Mouse (Mus musculus) layer of hippocampus, adult 2 months (tissue): ENCODE results near the gene Armc12. TPM values are rescaled to one million over a fixed set of nuclear protein-coding genes. Genes with fewer than 3 reads are reported as not detected.

Experiments
- DNase-seq, 2 experiments: peaks; one replicate each; pipeline ENCODE4 v3.0.0; 2022; ENCODE audit warnings: low spot score in 2 of 2
- H3K27ac ChIP-seq: fragments of 200-600 bp; 2 replicates; pipeline ENCODE4 v1.8.1; 2022
- H3K4me3 ChIP-seq: fragments of 200-600 bp; 2 replicates; pipeline ENCODE4 v1.8.1; 2022; ENCODE audit warnings: mild to moderate bottlenecking
- CTCF ChIP-seq: fragments of 200-600 bp; conservative IDR thresholded peaks from 2 replicates; pipeline ENCODE4 v1.8.1; 2022; ENCODE audit warnings: antibody characterized with exemption, mild to moderate bottlenecking, moderate library complexity
- total RNA-seq, 2 experiments: library from RNA; stranded (reverse); gene quantifications; 2 replicates each; pipeline ENCODE4 v1.2.3; 2021

The Armc12 gene
- total RNA-seq, 2 experiments from 2014 or later = not detected

- peak within 1 kb of the TSS; percentile 99 for H3K27ac ChIP-seq
- peak; percentile 39 to 54 for DNase-seq
- TF ChIP-seq CTCF = no peak
- H3K4me3 ChIP-seq = peak within 1 kb of the TSS; percentile 58
Measured at GRCm38 (mm10) chr17:28517441-28517955, 13.1 kb upstream of the Armc12 start, which contains the start of gene Fkbp5. Gene Fkbp5, minus strand, starts transcription at chr17:28517527.

GRCm38 (mm10) chr17:28517956-28518614 is 12.5 kb upstream of the Armc12 start:
- peak; percentile 86 to 94 for DNase-seq
- Histone ChIP-seq H3K4me3 (peak overlapping the region; percentile 58), H3K27ac (peak overlapping the region; percentile 99)
- no peak for TF ChIP-seq CTCF

DNA sequence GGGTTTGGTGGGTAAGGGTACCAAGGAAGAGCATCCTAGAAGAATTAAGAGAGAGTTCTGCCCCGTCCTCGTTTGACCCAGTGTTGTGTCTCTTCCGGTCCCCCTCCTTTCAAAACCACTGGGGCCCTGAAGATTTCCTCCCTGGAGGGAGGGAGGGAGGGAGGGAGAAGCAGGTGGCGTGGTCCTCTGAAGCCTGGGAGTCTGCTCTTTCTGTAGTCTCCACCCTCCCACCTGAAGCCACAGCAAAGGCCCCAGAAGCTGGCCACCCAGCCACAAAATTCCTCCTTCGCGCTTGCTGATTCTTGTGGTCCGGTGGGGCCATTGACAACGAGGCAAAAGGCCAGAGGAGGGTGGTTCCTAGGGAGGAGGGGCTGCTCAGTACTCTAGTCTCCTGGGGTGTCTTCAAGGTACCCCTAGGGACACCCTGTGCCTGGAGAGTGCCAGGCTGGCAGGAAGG is 12.0 kb upstream of the Armc12 start:
- TF ChIP-seq CTCF = no peak
- H3K27ac ChIP-seq = peak overlapping the region; percentile 99
- DNase-seq = no peak
- peak overlapping the region; percentile 58 for H3K4me3 ChIP-seq

- no peak for DNase-seq
- TF ChIP-seq CTCF = peak; percentile 75
- peak overlapping the region; percentile 100; the same call in 1 of the 2 replicates for H3K27ac ChIP-seq
- no peak overlapping the region for H3K4me3 ChIP-seq
Measured at GRCm38 (mm10) chr17:28519827-28520226, 10.8 kb upstream of the Armc12 start.

GRCm38 (mm10) chr17:28520561-28520960 is 10.0 kb upstream of the Armc12 start:
- TF ChIP-seq CTCF = no peak
- Histone ChIP-seq H3K4me3 (no peak overlapping the region), H3K27ac (peak overlapping the region; percentile 100)
- no peak for DNase-seq

- no peak overlapping the region for H3K4me3 ChIP-seq
- no peak for DNase-seq
- peak overlapping the region; percentile 100 for H3K27ac ChIP-seq
- TF ChIP-seq CTCF = no peak
Measured at GRCm38 (mm10) chr17:28521071-28521726, 9.4 kb upstream of the Armc12 start.

GRCm38 (mm10) chr17:28521920-28522319 is 8.7 kb upstream of the Armc12 start:
- Histone ChIP-seq H3K4me3 (peak overlapping the region; percentile 84), H3K27ac (peak overlapping the region; percentile 100)
- TF ChIP-seq CTCF = no peak
- DNase-seq = no peak

GRCm38 (mm10) chr17:28522623-28523354 is 7.8 kb upstream of the Armc12 start:
- H3K4me3 ChIP-seq = peak overlapping the region; percentile 84
- peak; percentile 95 to 96 for DNase-seq
- no peak for TF ChIP-seq CTCF
- peak overlapping the region; percentile 100 for H3K27ac ChIP-seq

DNA sequence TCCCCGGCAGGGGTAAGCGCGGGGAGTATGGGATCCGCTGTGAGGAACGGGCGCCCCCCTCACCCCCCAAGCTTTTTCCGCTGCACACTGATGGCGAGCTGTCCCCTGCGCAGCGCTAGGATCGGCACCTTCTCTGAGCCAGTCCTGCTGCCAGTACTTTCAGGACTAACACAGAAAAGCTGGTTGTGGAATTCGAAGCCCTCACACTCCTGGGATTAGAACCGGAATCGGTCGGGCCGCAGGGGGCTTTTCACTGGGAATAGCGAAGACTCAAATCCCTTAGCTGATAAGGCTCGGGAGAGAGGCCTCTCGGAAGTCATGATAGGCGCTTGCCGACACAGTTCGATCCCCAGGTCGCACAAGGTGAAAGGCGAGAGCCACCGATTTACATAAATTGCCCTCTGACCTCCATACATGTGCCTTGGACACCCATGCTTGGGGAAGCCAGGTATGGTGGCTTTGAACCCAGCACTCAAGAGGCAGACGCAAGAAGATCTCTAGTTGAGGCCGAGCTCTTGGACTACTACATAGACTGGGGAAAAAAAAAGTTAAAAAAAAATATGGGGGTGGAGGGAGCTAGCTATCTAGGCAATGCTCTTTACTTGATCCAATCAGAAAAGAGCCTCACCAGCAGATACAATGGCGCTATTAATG is 7.1 kb upstream of the Armc12 start:
- DNase-seq = no peak
- TF ChIP-seq CTCF = no peak
- Histone ChIP-seq H3K4me3 (peak overlapping the region; percentile 84), H3K27ac (peak overlapping the region; percentile 100)

DNA sequence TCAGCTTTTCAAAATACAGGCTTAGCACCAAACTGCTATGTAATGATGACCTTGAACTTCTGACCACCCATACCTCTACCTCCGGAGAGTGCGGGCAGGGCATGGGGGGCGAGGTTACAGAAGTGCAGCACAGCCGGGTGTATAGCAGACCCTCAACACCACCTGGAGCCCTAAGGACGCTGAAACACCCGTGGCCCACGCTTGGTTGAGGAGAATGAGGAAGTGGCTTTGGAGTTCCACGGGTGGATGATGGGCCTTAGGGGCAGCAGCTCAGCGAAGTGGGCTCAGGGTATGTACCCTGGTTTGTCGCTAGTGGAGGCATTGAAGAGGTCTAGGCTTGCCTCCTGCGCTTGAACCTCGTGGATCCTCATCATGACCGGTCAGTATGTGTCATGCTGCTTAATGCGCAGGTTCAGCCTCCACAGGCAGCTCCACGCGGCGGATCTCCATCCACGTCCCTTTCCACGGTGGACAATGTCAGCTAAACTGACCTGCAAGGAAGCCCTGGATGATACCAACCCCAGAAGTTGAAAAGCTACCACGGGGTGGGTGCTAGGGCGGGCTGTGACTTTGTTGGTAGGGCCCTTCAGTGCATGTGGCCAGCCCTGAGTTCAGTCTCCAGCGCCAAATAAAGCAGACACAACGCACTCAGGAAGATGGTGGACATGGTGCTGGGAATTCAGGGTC is 6.5 kb upstream of the Armc12 start:
- TF ChIP-seq CTCF = no peak
- Histone ChIP-seq H3K4me3 (peak overlapping the region; percentile 84; the same call in 1 of the 2 replicates), H3K27ac (peak overlapping the region; percentile 100)
- DNase-seq = no peak

DNA sequence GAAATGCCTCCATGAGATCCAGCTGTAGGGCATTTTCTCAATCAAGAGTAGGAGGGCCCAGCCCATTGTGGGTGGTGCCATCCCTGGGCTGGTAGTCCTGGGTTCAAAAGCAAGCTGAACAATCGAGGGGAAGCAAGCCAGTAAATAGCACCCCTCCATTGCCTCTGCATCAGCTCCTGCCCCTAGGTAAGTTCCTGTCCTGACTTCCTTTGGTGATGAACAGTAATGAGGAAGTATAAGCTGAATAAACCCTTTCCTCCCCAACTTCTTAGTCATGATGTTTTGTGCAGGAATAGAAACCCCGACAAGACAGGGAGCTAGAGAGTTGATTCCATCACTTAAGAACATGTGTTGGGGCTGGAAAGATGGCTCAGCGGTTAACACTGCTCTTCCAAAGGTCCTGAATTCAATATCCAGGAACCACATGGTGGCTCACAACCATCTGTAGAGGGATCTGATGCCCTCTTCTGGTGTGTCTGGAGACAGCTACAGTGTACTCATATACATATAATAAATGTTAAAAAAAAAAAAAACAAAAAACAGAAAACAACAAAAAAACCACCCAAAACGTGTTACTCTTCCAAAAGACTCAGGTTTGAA is 5.7 kb upstream of the Armc12 start:
- Histone ChIP-seq H3K4me3 (no peak overlapping the region), H3K27ac (no peak overlapping the region)
- peak; percentile 60 for TF ChIP-seq CTCF
- no peak for DNase-seq
